Mouse (Mus musculus) layer of hippocampus, adult 18-20 months (tissue): Measurements from ENCODE around the gene Tbc1d24. TPM values are rescaled to one million over a fixed set of nuclear protein-coding genes. Genes with fewer than 3 reads are reported as not detected.
A peak's percentile ranks its signal among the peaks of the same experiment; 100 is the strongest.

Experiments
- DNase-seq, 2 experiments: peaks; one replicate each; pipeline ENCODE4 v3.0.0; 2022; ENCODE audit warnings: low spot score in 2 of 2
- total RNA-seq, 2 experiments: library from RNA; stranded (reverse); gene quantifications; 2 replicates each; pipeline ENCODE4 v1.2.3; 2021

The Tbc1d24 gene
- total RNA-seq, 2 experiments from 2014 or later: 54.2 to 57.6 TPM

GRCm38 (mm10) chr17:24190934-24191333 is 14.4 kb downstream of the Tbc1d24 start:
- no peak for DNase-seq

GRCm38 (mm10) chr17:24174259-24174658 is 31.1 kb downstream of the Tbc1d24 start:
- no peak for DNase-seq

GRCm38 (mm10) chr17:24173423-24173822 is 31.9 kb downstream of the Tbc1d24 start:
- DNase-seq: peak; percentile 60 to 85

GRCm38 (mm10) chr17:24171738-24172137 is 33.6 kb downstream of the Tbc1d24 start:
- DNase-seq: no peak

- DNase-seq: no peak
Observed at GRCm38 (mm10) chr17:24170729-24171128, 34.6 kb downstream of the Tbc1d24 start.

- no peak for DNase-seq
Observed at GRCm38 (mm10) chr17:24170125-24170524, 35.2 kb downstream of the Tbc1d24 start.

- DNase-seq: peak; percentile 91 to 98
Observed at GRCm38 (mm10) chr17:24169317-24170065, 35.9 kb downstream of the Tbc1d24 start, which contains the start of gene Atp6v0c. Gene Atp6v0c, minus strand, starts transcription at chr17:24169702.

GRCm38 (mm10) chr17:24168590-24169277 is 36.6 kb downstream of the Tbc1d24 start:
- peak; percentile 56 to 81 for DNase-seq

- no peak for DNase-seq
Observed at GRCm38 (mm10) chr17:24167891-24168505, 37.4 kb downstream of the Tbc1d24 start.

- DNase-seq: no peak
Observed at GRCm38 (mm10) chr17:24167120-24167519, 38.2 kb downstream of the Tbc1d24 start.

- DNase-seq: no peak
Observed at GRCm38 (mm10) chr17:24164566-24165259, 40.6 kb downstream of the Tbc1d24 start.

- peak; percentile 96 to 99 for DNase-seq
Observed at GRCm38 (mm10) chr17:24163176-24163962, 42.0 kb downstream of the Tbc1d24 start, which contains the start of gene Amdhd2. Gene Amdhd2, minus strand, starts transcription at chr17:24163766.

GRCm38 (mm10) chr17:24162584-24163175 is 42.7 kb downstream of the Tbc1d24 start:
- no peak for DNase-seq

- DNase-seq: no peak
Observed at GRCm38 (mm10) chr17:24161466-24161865, 43.9 kb downstream of the Tbc1d24 start.

GRCm38 (mm10) chr17:24157526-24157925 is 47.8 kb downstream of the Tbc1d24 start:
- no peak for DNase-seq

GRCm38 (mm10) chr17:24157121-24157520 is 48.2 kb downstream of the Tbc1d24 start:
- no peak for DNase-seq

- no peak for DNase-seq
Observed at GRCm38 (mm10) chr17:24156394-24156793, 49.0 kb downstream of the Tbc1d24 start.

- DNase-seq: no peak
Observed at GRCm38 (mm10) chr17:24155742-24156141, 49.6 kb downstream of the Tbc1d24 start.

- no peak for DNase-seq
Observed at GRCm38 (mm10) chr17:24154463-24154862, 50.9 kb downstream of the Tbc1d24 start.
